Mouse (Mus musculus) ES-E14 (cell line): ENCODE measurements around the gene Il1rapl1. TPM values are rescaled to one million over a fixed set of nuclear protein-coding genes. Genes with fewer than 3 reads are reported as not detected.

Experiments used
- DNase-seq: peaks from one replicate; pipeline ENCODE4 v3.0.0-alpha.2; 2013; ENCODE audit warnings: low read depth, low spot score
- H3K27ac ChIP-seq: 2 replicates; pipeline ENCODE4 v1.5.1; 2012; ENCODE audit warnings: low read depth, mild to moderate bottlenecking, low read length, moderate library complexity, mixed read lengths; ENCODE audit not compliant: poor library complexity, insufficient read depth, severe bottlenecking
- H3K36me3 ChIP-seq: 2 replicates; pipeline ENCODE4 v1.6.1; 2012; ENCODE audit warnings: mild to moderate bottlenecking, low read length, moderate library complexity, mixed read lengths; ENCODE audit not compliant: control insufficient read depth, poor library complexity, insufficient read depth, severe bottlenecking
- H3K4me1 ChIP-seq, 2 experiments: fragments of 150-350 bp in 1 of 2; sonication (generic) in 1 of 2; 2 replicates each; pipeline ENCODE4 v1.6.1; 2012; ENCODE audit warnings: low read length in 2 of 2, mild to moderate bottlenecking in 1 of 2, mixed read lengths in 1 of 2; ENCODE audit not compliant: control insufficient read depth in 2 of 2, insufficient read depth in 2 of 2, poor library complexity in 1 of 2
- H3K4me3 ChIP-seq, 2 experiments: fragments of 150-350 bp in 1 of 2; sonication (generic) in 1 of 2; 2 replicates each; pipeline ENCODE4 v1.5.1; 2012; ENCODE audit warnings: low read length in 2 of 2, low read depth in 1 of 2, mild to moderate bottlenecking in 1 of 2, mixed read lengths in 1 of 2; ENCODE audit not compliant: insufficient read depth in 1 of 2, poor library complexity in 1 of 2, severe bottlenecking in 1 of 2
- H3K9ac ChIP-seq: 2 replicates; pipeline ENCODE4 v1.6.1; 2012; ENCODE audit warnings: low read depth, mild to moderate bottlenecking, low read length, mixed read lengths; ENCODE audit not compliant: poor library complexity, insufficient read depth, severe bottlenecking
- H3K9me3 ChIP-seq: fragments of 150-350 bp; sonication (generic); 2 replicates; pipeline ENCODE4 v1.6.1; 2012; ENCODE audit warnings: low read depth, mild to moderate bottlenecking, low read length; ENCODE audit not compliant: control insufficient read depth, insufficient read depth
- CHD2 ChIP-seq: IDR thresholded peaks from 2 replicates; pipeline ENCODE4 v1.6.1; 2014; ENCODE audit warnings: mild to moderate bottlenecking, low read depth, low read length, inconsistent platforms
- HCFC1 ChIP-seq: IDR thresholded peaks from 2 replicates; pipeline ENCODE4 v1.6.1; 2012; ENCODE audit warnings: low read length, inconsistent platforms, borderline replicate concordance; ENCODE audit not compliant: insufficient read depth
- MAFK ChIP-seq: IDR thresholded peaks from 2 replicates; pipeline ENCODE4 v1.6.1; 2014; ENCODE audit warnings: mild to moderate bottlenecking, low read depth, low read length, inconsistent platforms; ENCODE audit not compliant: insufficient read depth
- ZC3H11A ChIP-seq: IDR thresholded peaks from 2 replicates; pipeline ENCODE4 v1.6.1; 2012; ENCODE audit warnings: low read depth, mild to moderate bottlenecking, inconsistent platforms, low read length, borderline replicate concordance
- ZNF384 ChIP-seq: IDR thresholded peaks from 2 replicates; pipeline ENCODE4 v1.6.1; 2012; ENCODE audit warnings: low read depth, low read length, inconsistent platforms
- in situ Hi-C, 2 experiments: fragments of 600-800 bp; cut with MboI; formaldehyde crosslinking; loops; one replicate each; pipeline ENCODE4 v1.15.1; 2025; ENCODE audit warnings: low sequenced_read_pairs in 2 of 2, inconsistent platforms in 1 of 2; ENCODE audit not compliant: unreplicated experiment in 2 of 2
- total RNA-seq: library from RNA; depleted of rRNA; stranded (reverse); fragments of 300-350 nt; gene quantifications from 2 replicates; pipeline ENCODE4 v1.2.3, GENCODE M21; 2012

The Il1rapl1 gene
- total RNA-seq, 1 experiment: not detected

DNA sequence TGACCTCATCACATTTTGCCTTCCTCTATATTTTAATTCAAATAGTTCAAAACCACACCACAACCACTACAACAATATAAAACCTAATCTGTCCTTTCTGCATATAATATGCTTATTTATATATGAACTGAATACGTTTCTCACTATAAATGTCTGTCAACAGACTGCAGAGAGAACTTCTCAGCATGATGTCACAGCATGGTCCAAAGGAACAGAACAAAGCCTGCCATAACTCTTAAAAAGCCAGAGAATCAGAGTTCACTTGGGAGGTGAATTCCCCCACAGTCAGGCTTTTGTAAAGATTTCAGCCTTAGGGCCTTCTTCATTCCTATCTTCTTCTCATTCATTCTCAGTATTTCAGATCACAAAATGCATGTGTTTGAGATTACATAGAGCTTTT is 307.7 kb downstream of the Il1rapl1 start:
- H3K27ac ChIP-seq: no peak overlapping the region
- H3K4me3 ChIP-seq: no peak overlapping the region
- no peaks in the 10 kb centered on the region for H3K36me3 ChIP-seq
- no peaks in the 10 kb centered on the region for H3K4me1 ChIP-seq
- no peaks in the 10 kb centered on the region for H3K9me3 ChIP-seq
- no peak for DNase-seq
- in situ Hi-C loops: no loop called here
- H3K9ac ChIP-seq: no peak overlapping the region
- TF ChIP-seq ZC3H11A (no peak), ZNF384 (no peak), CHD2 (no peak)

DNA sequence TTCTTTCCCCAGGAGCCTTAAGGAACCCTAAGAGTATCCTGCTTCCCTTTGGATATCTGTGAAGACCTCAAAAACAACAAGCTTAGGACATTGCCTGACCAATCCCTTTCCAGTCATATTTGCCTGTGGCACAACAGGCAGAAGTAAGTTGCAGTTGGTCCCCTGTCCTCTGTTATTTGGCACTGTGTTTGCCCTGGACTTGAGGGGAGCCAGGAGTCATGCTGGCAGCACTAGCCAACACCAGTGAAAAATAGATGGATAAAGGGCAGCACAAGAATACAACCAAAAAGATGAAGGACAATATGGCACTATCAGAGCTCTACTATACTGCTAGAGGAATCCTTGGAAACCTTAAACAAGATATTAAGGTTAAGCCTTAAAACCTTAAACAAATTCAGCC is 322.4 kb downstream of the Il1rapl1 start:
- Histone ChIP-seq H3K36me3 (no peaks in the 10 kb centered on the region), H3K4me1 (no peaks in the 10 kb centered on the region), H3K9ac (no peak overlapping the region), H3K9me3 (no peaks in the 10 kb centered on the region), H3K27ac (no peak overlapping the region), H3K4me3 (no peak overlapping the region)
- in situ Hi-C loops: no loop called here
- no peak for TF ChIP-seq ZC3H11A
- no peak for TF ChIP-seq ZNF384
- TF ChIP-seq HCFC1: no peak
- TF ChIP-seq MAFK: no peak
- TF ChIP-seq CHD2: no peak
- DNase-seq: no peak

DNA sequence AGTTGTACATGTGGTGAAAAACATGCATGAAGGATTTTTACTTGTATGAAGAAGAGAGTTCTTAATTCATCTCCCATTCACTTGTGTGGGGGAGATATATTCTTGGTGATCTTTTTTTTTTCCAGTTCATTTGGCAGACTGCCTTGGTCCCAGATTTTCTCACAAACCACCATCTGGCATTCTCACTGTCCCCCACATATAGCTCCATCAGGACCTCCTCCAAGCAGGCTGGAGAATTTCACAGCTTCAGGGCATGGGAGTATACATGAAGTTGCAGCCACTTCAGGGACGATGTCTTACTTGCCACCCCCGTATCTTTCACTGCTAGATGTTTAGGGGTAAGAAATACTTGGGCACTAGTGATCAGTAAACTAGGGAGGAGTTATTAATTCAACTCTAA is 404.9 kb downstream of the Il1rapl1 start:
- no peak for TF ChIP-seq HCFC1
- TF ChIP-seq MAFK: no peak
- TF ChIP-seq ZC3H11A: no peak
- TF ChIP-seq ZNF384: no peak
- no peak for TF ChIP-seq CHD2
- H3K9me3 ChIP-seq: no peaks in the 10 kb centered on the region
- no peak overlapping the region for H3K27ac ChIP-seq
- H3K4me1 ChIP-seq: no peaks in the 10 kb centered on the region
- H3K36me3 ChIP-seq: no peaks in the 10 kb centered on the region
- no peak overlapping the region for H3K9ac ChIP-seq
- in situ Hi-C loops: no loop called here
- H3K4me3 ChIP-seq: no peak overlapping the region
- no peak for DNase-seq

DNA sequence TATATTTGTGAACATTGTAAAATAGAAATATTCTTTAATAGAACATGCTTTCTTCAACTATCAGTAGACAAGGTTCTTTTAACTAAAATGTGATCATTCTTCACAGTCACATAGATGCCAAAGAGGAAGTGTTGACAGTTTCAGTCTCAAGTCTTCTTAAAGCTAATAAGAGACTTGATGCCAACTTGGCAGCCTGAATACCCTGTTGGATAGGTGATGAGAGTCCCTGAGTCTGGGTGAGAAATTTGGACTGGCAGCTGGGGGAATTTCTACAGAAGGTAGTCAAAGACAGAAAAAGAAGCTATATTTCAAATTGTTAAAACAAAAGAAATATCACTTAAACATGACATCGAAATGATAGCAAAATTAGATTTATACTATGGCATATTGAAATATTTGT is 451.6 kb downstream of the Il1rapl1 start:
- Histone ChIP-seq H3K27ac (no peak overlapping the region), H3K9ac (no peak overlapping the region), H3K9me3 (no peaks in the 10 kb centered on the region), H3K36me3 (no peaks in the 10 kb centered on the region), H3K4me3 (no peak overlapping the region), H3K4me1 (no peaks in the 10 kb centered on the region)
- in situ Hi-C loops: no loop called here
- TF ChIP-seq MAFK (no peak), ZNF384 (no peak), HCFC1 (no peak), ZC3H11A (no peak), CHD2 (no peak)
- no peak for DNase-seq

DNA sequence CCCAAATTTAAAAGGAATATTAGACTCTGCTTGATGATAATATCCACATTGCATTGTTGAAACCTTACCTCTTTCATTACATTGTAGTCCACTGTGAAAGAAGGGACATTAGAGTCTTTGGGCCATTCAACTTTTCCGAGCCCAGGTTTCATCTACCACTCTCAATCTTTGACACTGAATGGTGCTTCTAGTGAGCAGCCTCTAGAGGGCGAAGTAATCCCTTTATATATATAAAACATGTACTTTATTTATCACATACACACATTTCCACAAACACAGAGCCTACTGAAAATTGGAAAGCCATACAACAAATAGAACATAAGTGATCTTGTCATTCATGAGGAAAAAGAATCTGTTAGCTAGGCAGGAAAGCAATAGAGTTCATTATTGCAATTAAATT is 459.8 kb downstream of the Il1rapl1 start:
- no peak overlapping the region for H3K4me3 ChIP-seq
- no peak overlapping the region for H3K9ac ChIP-seq
- no peaks in the 10 kb centered on the region for H3K36me3 ChIP-seq
- in situ Hi-C loops: no loop called here
- no peak overlapping the region for H3K27ac ChIP-seq
- no peaks in the 10 kb centered on the region for H3K9me3 ChIP-seq
- no peak for DNase-seq
- TF ChIP-seq CHD2: no peak
- TF ChIP-seq HCFC1: no peak
- no peak for TF ChIP-seq ZC3H11A
- no peak for TF ChIP-seq ZNF384
- no peak for TF ChIP-seq MAFK
- no peaks in the 10 kb centered on the region for H3K4me1 ChIP-seq
